Mouse (Mus musculus): ENCODE data around the gene Gipr. TPM values are rescaled to one million over a fixed set of nuclear protein-coding genes. Genes with fewer than 3 reads are reported as not detected.
A peak's percentile ranks its signal among the peaks of the same experiment; 100 is the strongest.

The Gipr gene
- polyA plus RNA-seq, 1 experiment from 2014 or later = 0.22 TPM

DNA sequence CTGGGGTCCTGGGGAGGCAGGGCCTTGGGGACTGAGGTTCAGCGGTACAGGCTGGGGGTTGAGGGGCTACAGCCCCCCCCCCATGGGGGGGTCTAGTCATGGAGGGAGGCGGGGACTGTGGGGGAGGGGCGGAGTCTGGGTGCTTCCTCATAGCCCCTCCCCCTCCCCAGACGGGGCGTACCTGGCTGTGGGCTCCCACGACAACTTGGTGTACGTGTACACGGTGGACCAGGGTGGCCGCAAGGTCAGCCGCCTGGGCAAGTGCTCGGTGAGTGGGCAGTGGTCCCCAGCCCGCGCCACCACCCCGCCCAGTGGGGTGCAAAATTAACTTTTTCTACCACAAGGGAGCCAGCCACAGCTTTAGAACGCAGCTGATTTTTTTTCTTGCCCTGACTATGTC, 35.7 kb upstream of the Gipr start:
- DNase-seq (ENCODE audit: extremely low spot score, low spot score) = no peak
- Histone ChIP-seq H3K27ac (no peak overlapping the region), H3K27me3 (ENCODE audit: poor library complexity, severe bottlenecking) (no peaks in the 10 kb centered on the region), H3K36me3 (replicated peaks) (peaks cover 69% of the 10 kb centered on the region), H3K9me3 (no peaks in the 10 kb centered on the region), H3K4me3 (no peak overlapping the region), H3K4me1 (0 out of 2 replicates have a peak, but pooled peaks cover 7% of the 10 kb centered on the region)
- WGBS = 71% methylated on average over 15 of the region's 15 CpGs

DNA sequence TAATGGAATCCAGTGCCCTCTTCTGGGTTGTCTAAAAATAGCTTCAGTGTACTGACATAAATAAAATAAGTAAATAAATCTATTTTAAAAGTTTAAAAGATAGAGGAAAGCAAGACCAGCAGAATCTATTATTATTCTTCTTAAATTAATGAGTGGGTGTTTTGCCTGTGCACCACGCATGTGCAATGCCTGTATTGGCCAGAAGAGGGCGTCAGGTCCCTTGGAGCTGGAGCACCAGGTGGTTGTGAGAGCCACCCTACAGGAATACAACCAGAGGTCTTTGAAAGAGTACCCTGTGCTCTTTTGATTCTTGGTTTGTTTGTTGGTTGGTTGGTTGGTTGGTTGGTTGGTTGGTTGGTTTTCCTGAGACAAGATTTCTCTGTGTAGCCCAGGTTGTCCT, 32.1 kb upstream of the Gipr start:
- Histone ChIP-seq H3K4me3 (no peak overlapping the region), H3K36me3 (replicated peaks) (peaks cover 77% of the 10 kb centered on the region)
- no peak for DNase-seq (ENCODE audit: extremely low spot score, low spot score)

DNA sequence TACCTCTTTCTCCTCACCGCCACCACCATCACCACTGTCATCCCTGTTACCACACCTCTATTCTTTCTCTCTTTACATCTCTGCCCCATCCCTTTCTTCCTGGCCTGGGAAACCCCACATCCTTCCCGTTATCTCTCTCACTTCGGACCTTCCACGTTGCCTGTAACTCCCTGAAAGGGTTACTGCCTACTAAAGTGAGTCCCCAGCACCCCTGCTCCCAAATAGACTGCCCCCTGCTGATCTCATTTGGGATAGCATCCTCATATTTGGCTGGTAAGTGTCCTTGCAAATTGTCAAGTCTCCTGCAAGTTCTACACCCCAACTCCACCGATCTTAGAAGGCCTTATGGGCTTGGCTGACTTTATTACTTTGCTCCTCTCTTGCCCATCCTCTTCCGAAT, 30.7 kb upstream of the Gipr start:
- Histone ChIP-seq H3K4me1 (0 out of 2 replicates have a peak, but pooled peaks cover 2% of the 10 kb centered on the region), H3K36me3 (replicated peaks) (peaks cover 80% of the 10 kb centered on the region), H3K27me3 (ENCODE audit: poor library complexity, severe bottlenecking) (no peaks in the 10 kb centered on the region), H3K27ac (no peak overlapping the region), H3K9me3 (peaks cover 6% of the 10 kb centered on the region; the same call in 1 of the 2 replicates), H3K4me3 (no peak overlapping the region)
- no peak for DNase-seq (ENCODE audit: extremely low spot score, low spot score)
- WGBS = 67% methylated on average over 6 of the region's 6 CpGs

More for the DNA sequence above, 32.1 kb upstream of the Gipr start:
- 36% methylated on average over 2 of the region's 2 CpGs for WGBS
- Histone ChIP-seq H3K4me1 (0 out of 2 replicates have a peak, but pooled peaks cover 7% of the 10 kb centered on the region), H3K27ac (no peak overlapping the region), H3K9me3 (peaks cover 6% of the 10 kb centered on the region; the same call in 1 of the 2 replicates), H3K27me3 (ENCODE audit: poor library complexity, severe bottlenecking) (no peaks in the 10 kb centered on the region)

DNA sequence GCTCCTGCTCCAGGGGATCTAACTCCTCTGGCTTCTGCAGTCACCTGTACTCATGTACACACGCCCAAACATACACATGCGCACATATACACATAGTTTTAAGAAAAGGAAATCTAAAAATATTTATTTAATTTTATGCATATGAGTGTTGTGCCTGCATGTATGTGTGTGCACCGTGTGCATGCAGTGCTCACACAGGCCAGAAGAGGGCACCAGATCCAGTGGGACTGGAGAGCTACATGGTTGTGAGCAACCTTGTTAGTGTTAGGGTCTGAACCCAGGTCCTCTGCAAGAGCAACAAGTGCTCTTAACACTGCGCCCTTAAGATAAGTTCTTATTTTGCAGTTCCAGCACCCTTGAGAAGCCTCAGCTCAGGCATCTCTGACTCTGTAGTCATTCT, 28.7 kb upstream of the Gipr start:
- DNase-seq (ENCODE audit: extremely low spot score, low spot score) = no peak
- peaks cover 81% of the 10 kb centered on the region for H3K36me3 ChIP-seq (replicated peaks)
- WGBS = 94% methylated on average over 4 of the region's 4 CpGs

DNA sequence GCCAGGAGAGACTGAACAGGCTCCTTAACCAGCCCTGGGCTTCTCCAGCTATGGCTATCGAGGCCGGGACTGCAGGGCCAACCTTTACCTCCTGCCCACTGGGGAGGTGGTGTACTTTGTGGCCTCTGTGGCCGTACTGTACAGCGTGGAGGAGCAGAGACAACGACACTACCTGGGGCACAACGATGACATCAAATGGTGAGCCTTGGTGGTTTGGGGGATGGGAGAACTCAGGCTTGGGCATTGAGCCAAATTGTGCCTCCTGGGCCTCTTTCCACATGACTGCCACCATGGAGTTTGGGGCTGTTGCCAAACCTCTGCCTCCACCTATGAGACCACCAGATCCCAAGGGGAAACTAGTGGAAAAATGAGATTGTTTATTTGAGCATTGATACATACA, 18.8 kb upstream of the Gipr start:
- no peak for DNase-seq (ENCODE audit: extremely low spot score, low spot score)
- Histone ChIP-seq H3K4me1 (peaks cover 36% of the 10 kb centered on the region), H3K4me3 (0 out of 2 replicates have a peak overlapping the region, but pooled peaks have one; percentile 5), H3K27ac (peak overlapping the region; percentile 70; the same call in 1 of the 2 replicates), H3K36me3 (replicated peaks) (peaks cover 41% of the 10 kb centered on the region), H3K9me3 (no peaks in the 10 kb centered on the region), H3K27me3 (ENCODE audit: poor library complexity, severe bottlenecking) (peaks cover 13% of the 10 kb centered on the region)
- WGBS = 89% methylated on average over 6 of the region's 6 CpGs

More for the DNA sequence above, 28.7 kb upstream of the Gipr start:
- Histone ChIP-seq H3K27me3 (ENCODE audit: poor library complexity, severe bottlenecking) (no peaks in the 10 kb centered on the region), H3K9me3 (peaks cover 11% of the 10 kb centered on the region), H3K4me1 (no peaks in the 10 kb centered on the region), H3K27ac (no peak overlapping the region), H3K4me3 (no peak overlapping the region)

DNA sequence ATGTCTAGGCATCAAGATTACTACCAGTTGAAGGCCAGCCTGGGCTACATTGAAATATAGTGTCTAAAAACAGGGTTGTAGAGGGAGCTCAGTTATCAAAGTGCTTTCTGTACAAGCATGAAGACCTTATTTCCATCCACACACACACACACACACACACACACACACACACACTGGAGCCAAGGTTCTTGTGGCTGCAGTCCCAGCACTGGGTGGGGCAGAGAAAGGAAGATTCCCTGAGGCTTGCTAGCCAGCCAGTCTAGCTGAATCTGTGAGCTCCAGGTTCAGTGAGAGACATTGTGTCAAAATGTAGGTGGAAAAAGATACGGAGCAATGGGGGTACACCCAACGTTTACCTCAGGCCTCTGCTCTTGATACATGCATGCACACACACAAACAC, 18.3 kb upstream of the Gipr start:
- Histone ChIP-seq H3K36me3 (replicated peaks) (peaks cover 40% of the 10 kb centered on the region), H3K4me3 (no peak overlapping the region), H3K27ac (peak overlapping the region; percentile 70; the same call in 1 of the 2 replicates), H3K9me3 (no peaks in the 10 kb centered on the region), H3K4me1 (peaks cover 41% of the 10 kb centered on the region), H3K27me3 (ENCODE audit: poor library complexity, severe bottlenecking) (peaks cover 18% of the 10 kb centered on the region)
- 90% methylated on average over 2 of the region's 2 CpGs for WGBS
- no peak for DNase-seq (ENCODE audit: extremely low spot score, low spot score)

DNA sequence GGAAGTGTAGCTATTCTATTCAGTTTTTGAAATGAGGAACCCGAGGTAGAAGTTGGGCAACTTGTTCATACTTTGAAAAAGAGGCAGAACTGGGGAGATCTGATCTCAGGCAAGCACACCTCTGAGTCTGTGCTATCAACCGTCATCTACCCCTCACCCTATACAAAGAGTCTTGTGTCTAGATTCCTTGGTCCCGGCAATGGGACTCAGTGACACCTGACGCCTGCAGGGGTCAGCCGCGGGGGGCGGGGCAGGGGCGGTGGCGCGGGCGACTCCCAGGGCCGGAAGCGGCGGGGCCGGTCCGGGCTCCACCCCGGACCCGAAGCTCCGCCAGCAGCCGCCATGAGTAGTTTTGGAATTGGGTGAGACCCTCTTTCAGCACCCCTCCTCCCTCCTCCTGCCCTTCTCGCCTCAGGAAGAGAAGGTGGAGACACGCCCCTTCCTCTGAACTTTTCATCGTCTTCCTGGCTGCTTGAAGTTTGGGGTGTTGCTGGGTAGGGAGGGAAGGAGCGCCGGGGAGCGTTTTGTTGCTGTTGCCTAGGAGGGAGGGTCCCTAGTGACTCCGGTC, 15.0 kb upstream of the Gipr start:
- Histone ChIP-seq H3K36me3 (replicated peaks) (peaks cover 17% of the 10 kb centered on the region), H3K4me3 (peak overlapping the region; percentile 62), H3K27ac (peak overlapping the region; percentile 77), H3K9me3 (no peaks in the 10 kb centered on the region), H3K27me3 (ENCODE audit: poor library complexity, severe bottlenecking) (peaks cover 51% of the 10 kb centered on the region), H3K4me1 (peaks cover 65% of the 10 kb centered on the region)
- WGBS = under 1% methylated on average over 27 of the region's 27 CpGs
- peak; percentile 62 for DNase-seq (ENCODE audit: extremely low spot score, low spot score)

DNA sequence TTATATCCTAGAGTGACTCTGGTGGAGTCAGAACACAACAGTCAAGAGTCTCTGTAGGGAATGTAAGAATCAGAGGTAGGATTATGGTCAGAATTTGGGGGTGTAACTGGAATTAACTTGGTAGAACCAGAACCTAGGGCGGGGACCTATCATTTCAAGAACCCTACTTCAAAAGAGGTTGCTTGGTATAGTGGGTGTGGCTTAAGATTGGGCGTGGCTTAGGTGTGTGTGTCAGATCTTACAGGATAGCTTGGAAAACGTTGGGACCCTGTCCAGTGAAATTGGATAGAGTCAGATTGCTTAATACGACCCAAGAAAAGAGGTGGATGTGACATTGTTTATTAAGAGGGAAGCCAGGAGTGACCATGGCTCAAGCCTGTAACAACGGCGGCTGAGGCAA, 14.0 kb upstream of the Gipr start:
- peaks cover 60% of the 10 kb centered on the region for H3K27me3 ChIP-seq (ENCODE audit: poor library complexity, severe bottlenecking)

DNA sequence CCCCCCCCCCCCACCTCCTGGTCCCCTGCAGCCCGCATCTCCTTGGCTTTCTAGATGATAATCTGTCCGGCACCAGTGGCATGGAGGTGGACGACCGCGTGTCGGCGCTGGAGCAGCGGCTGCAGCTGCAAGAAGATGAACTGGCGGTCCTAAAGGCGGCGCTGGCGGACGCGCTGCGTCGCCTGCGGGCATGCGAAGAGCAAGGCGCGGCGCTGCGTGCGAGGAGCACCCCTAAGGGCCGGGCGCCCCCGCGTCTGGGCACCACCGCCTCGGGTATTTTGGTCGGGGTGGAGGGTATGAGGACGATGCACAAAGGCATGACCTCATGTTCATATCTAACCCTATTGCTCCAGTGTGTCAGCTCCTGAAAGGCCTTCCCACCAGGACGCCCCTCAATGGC, 13.2 kb upstream of the Gipr start:
- peak overlapping the region; percentile 22 for H3K27ac ChIP-seq
- peaks cover 57% of the 10 kb centered on the region for H3K4me1 ChIP-seq
- WGBS = under 1% methylated on average over 32 of the region's 32 CpGs
- no peaks in the 10 kb centered on the region for H3K9me3 ChIP-seq
- peak; percentile 75 for DNase-seq (ENCODE audit: extremely low spot score, low spot score)
- H3K4me3 ChIP-seq = peak overlapping the region; percentile 49
- H3K36me3 ChIP-seq (replicated peaks) = 0 out of 2 replicates have a peak, but pooled peaks cover 7% of the 10 kb centered on the region
- H3K27me3 ChIP-seq (ENCODE audit: poor library complexity, severe bottlenecking) = peaks cover 64% of the 10 kb centered on the region

More for the DNA sequence above, 14.0 kb upstream of the Gipr start:
- H3K9me3 ChIP-seq = no peaks in the 10 kb centered on the region
- DNase-seq (ENCODE audit: extremely low spot score, low spot score) = no peak
- no peak overlapping the region for H3K27ac ChIP-seq
- H3K4me3 ChIP-seq = peak overlapping the region; percentile 49
- WGBS = 43% methylated on average over 6 of the region's 6 CpGs
- H3K4me1 ChIP-seq = peaks cover 65% of the 10 kb centered on the region
- H3K36me3 ChIP-seq (replicated peaks) = 0 out of 2 replicates have a peak, but pooled peaks cover 12% of the 10 kb centered on the region

DNA sequence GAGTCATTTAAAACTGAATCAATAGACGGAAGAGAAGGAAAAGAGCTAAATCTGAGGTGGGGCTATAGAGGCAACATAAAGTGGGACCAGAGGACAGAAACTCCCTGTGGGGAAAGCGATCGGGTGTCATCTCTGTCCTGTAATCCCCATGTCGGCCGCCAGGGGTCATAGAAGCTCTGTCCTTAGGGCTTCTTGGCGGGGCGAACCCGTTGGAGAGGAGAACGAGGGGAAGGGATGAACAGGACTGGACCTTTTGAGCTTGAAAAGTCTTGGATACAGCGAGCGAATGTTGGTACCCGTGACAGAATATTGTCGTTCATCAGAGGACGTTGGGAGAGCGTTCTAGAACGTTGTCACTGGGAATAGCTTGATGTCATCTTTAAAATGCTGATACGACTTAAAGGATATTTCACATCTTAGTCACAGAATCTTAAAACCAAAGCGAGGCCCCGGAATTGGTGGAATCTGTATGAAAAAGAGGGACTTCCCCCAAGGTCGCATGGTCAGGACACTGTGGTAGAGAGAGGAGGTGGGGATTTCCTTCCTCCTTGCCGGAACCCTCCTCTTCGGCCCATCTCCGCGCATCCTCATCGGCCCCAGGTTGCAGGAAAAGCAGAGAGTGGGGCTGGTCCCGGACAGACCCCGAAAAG, 12.6 kb upstream of the Gipr start:
- peak overlapping the region; percentile 22; the same call in 1 of the 2 replicates for H3K27ac ChIP-seq
- 0 out of 2 replicates have a peak, but pooled peaks cover 2% of the 10 kb centered on the region for H3K36me3 ChIP-seq (replicated peaks)
- 3% methylated on average over 27 of the region's 27 CpGs for WGBS
- H3K4me3 ChIP-seq = peak overlapping the region; percentile 49
- H3K27me3 ChIP-seq (ENCODE audit: poor library complexity, severe bottlenecking) = peaks cover 70% of the 10 kb centered on the region
- peak; percentile 79 for DNase-seq (ENCODE audit: extremely low spot score, low spot score)
- H3K4me1 ChIP-seq = peaks cover 57% of the 10 kb centered on the region
- H3K9me3 ChIP-seq = no peaks in the 10 kb centered on the region

DNA sequence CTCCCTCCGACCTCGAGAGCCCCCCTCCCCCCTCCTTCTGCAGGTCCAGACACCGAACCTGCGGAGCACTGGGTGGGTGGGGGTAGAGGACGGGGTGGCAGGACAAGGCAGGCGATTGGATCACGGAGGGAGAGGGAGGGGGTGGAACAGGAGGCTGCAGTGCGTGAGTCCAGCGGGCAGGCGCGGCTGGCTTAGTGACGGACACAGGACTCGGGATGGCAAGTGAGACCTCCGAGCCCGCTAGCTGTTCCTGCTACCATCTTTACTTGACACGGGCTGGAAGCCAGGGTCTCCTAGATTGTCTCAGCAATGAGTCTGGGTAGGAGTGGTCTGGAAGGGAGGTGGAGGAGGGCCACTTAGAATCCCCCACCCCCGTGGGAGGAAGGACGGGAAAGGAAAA, 12.1 kb upstream of the Gipr start:
- WGBS = 9% methylated on average over 18 of the region's 18 CpGs
- Histone ChIP-seq H3K27ac (no peak overlapping the region), H3K4me3 (peak overlapping the region; percentile 49), H3K27me3 (ENCODE audit: poor library complexity, severe bottlenecking) (peaks cover 75% of the 10 kb centered on the region), H3K4me1 (peaks cover 61% of the 10 kb centered on the region), H3K9me3 (no peaks in the 10 kb centered on the region), H3K36me3 (replicated peaks) (no peaks in the 10 kb centered on the region)
- DNase-seq (ENCODE audit: extremely low spot score, low spot score) = no peak

DNA sequence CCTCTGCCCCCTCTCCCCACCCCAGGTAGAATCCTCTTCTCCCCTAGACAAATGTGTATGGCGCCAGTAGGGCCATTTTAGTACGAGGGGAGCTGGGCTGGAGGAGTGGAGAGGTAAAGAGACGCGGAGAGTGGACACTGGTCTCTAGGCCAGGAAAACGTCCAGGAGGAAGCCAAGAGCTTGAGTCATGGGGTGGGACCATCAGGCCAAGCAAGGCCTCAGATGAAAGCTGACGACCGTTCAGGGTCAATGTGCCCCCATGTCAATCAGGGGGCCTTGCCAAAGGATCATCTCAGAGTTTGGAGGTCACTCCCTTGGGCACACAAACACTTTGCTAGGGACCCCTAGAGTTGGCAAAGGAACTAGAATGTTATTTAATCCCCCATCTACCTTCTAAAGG, 11.3 kb upstream of the Gipr start:
- Histone ChIP-seq H3K27ac (no peak overlapping the region), H3K27me3 (ENCODE audit: poor library complexity, severe bottlenecking) (peaks cover 79% of the 10 kb centered on the region), H3K4me1 (peaks cover 67% of the 10 kb centered on the region), H3K36me3 (replicated peaks) (no peaks in the 10 kb centered on the region), H3K9me3 (no peaks in the 10 kb centered on the region), H3K4me3 (peak overlapping the region; percentile 55; the same call in 1 of the 2 replicates)
- DNase-seq (ENCODE audit: extremely low spot score, low spot score) = no peak
- 67% methylated on average over 7 of the region's 7 CpGs for WGBS

DNA sequence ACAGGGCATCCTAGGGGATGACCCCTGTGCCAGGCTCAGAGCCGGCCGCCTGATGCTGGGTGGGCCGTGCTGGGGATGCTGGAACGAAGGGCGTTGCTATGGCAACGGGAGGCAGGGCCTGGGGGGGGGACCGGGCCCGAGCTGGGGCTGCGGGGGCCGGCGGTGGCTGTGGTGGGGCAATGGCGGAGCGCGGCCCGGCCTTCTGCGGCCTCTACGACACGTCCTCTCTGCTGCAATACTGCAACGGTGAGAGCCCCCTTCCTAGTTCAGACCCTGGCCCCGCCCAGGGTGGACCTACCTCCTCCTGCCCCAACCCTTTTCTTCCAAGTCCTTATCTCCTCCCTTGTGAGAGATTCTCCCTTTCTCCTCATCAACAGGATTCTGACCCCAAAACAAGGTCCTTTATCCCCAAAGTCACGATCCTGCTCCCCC, 10.6 kb upstream of the Gipr start:
- Histone ChIP-seq H3K4me1 (peaks cover 67% of the 10 kb centered on the region), H3K36me3 (replicated peaks) (no peaks in the 10 kb centered on the region), H3K9me3 (no peaks in the 10 kb centered on the region), H3K4me3 (peak overlapping the region; percentile 55), H3K27me3 (ENCODE audit: poor library complexity, severe bottlenecking) (peaks cover 86% of the 10 kb centered on the region), H3K27ac (peak overlapping the region; percentile 58; the same call in 1 of the 2 replicates)
- DNase-seq (ENCODE audit: extremely low spot score, low spot score) = no peak
- WGBS = 3% methylated on average over 20 of the region's 21 CpGs

All from forebrain, embryonic 10.5 days (tissue).